Mouse (Mus musculus) megakaryocyte-erythroid progenitor cell, adult 5-6 weeks (primary cell): ENCODE data around the gene Trmt1l. TPM values are rescaled to one million over a fixed set of nuclear protein-coding genes. Genes with fewer than 3 reads are reported as not detected.
"Not testable (repeated sequence)": the region's sequence is repeated elsewhere in the genome, so short reads cannot be mapped to it uniquely, and the experiment has no call there.

Experiments used
- ATAC-seq: replicated peaks from 2 replicates; pipeline ENCODE4 v1.8.0; 2016; ENCODE audit warnings: mild to moderate bottlenecking, inconsistent platforms; ENCODE audit not compliant: severe bottlenecking, poor library complexity, low FRiP score, low TSS enrichment
- total RNA-seq, 2 experiments: library from RNA; stranded (forward) in 1 of 2; stranded (reverse) in 1 of 2; fragments of 200-1000, 215-1000 nt in 1 of 2; fragments of >200 nt in 1 of 2; fragmentation: Nextera tagmentation in 1 of 2; gene quantifications; 2 replicates each; pipeline ENCODE4 v1.2.3; 2014 to 2017

Gene Trmt1l
- total RNA-seq (2014; fragmentation: Nextera tagmentation) (42.4 and 44.1 TPM in 2 replicates), total RNA-seq (2017) (29.1 and 33.0 TPM in 2 replicates)

GRCm38 (mm10) chr1:151428263-151429221, at the start of gene Trmt1l, which contains the start of gene Swt1:
TSS of gene Trmt1l (plus strand) at chr1:151428542.
TSS of gene Swt1 (minus strand) at chr1:151428455.
- ATAC-seq = peak; percentile 96

GRCm38 (mm10) chr1:151390029-151390428, 38.3 kb upstream of the Trmt1l start:
- ATAC-seq = 0 out of 2 replicates have a peak, but pooled peaks have one; percentile 59

DNA sequence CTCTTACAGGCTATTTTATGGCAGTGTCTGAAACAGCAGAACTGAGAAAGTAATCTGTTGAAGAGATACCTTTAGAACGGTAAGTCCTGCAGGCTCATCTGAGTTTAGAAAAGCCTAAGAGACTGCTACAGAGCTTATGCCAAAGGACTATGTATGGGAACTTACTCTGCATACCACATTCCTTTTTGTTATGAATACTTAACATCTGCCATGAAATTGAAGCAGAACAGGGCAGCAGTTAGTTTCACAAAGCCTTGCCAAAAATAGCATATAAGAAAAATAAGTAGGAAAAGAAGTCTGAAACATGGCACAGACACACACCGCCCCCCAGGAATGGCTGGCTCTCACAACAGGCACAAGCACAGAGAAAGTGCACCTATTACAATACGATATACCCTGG, 18.5 kb upstream of the Trmt1l start:
- no peak for ATAC-seq

DNA sequence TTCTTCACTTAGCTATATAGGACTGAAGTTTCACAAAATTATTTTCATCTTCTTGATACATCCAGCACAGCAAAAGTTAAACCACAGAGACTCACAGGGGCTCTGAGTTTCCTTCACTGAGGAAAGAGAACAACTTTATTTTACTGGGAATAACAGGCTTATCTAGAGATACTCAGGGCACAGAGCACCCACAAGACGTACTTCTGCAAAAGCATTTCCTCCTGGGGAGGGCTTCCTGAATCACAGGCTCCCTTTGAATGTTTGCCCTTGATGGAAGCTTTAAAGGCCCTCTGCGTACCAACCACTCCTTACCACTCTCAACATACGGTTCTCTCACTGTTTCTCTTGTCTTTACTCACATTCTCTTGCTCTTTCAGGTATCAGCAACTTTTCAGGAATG, 6.2 kb upstream of the Trmt1l start:
- ATAC-seq = no peak

DNA sequence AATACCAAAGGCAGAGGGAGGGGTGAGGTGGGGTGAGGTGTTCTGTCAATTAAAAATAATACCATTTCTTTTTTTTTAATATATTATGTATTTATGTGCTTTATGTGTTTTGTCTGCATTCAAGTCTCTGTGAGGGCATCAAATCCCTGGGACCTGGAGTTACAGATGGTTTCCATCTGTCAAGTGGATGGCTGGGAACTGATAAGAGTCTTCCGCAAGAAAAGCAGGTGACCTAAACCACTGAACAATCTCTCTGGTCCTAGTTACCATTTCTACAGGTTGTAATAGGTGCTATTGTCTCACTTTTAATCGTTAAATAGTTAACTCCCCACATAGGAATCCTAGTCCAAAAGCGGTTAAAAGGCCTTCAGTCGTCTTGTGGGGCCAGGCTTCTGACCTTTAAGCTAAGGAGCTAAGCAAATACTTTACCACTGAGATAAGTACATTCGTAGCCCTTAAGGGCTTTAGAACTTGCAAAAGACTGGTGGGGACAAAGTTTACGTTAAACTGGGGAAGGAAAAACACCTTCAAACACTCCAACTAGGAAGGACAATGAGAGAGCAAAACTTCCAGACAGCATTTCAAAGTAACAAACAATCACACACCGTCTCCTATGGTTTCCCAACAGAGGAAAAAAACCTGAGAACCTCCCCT, 1.3 kb upstream of the Trmt1l start:
- ATAC-seq = peak; percentile 42

DNA sequence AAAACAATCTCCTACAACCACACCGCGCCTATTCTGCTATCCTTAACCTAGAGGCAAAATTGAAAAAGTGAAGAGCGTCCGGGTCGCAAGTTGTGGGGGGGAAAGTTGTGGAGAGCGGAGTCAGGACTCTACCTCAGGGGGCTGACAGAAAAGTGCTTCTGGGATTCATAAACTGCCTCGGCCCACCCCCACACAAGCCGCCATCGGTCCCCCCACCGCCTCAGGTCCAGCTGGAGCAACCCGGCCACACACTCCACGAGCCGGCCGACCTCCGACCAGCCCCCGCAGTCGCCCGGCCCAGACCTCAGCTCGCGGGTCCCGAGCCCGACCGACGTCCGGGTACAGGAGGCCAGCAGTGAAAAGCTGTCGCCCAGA, 467 bp upstream of the Trmt1l start:
- peak; percentile 15 for ATAC-seq

GRCm38 (mm10) chr1:151429316-151429715, 974 bp downstream of the Trmt1l start:
- no peak for ATAC-seq

- no peak for ATAC-seq
Measured at GRCm38 (mm10) chr1:151435431-151435830, 7.1 kb downstream of the Trmt1l start.

- ATAC-seq = no peak
Measured at GRCm38 (mm10) chr1:151449866-151450265, 21.5 kb downstream of the Trmt1l start.

DNA sequence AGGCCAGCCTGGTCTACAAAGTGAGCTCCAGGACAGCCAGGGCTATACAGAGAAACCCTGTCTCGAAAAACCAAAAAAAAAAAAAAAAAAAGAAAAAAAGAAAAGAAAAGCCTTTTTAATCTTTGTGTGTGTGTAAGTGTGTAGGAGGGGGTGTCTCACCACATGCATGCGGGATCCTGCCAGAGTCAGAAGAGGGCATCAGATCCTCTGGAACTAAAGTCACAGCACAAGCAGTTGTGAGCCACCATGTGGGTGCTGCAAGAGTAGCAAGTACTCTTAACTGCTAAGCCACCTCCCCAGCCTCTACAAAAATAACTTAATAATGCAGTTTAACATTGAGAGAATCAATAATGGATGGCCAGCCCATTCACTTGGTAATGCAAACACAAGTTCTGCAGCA, 22.5 kb downstream of the Trmt1l start:
- peak; percentile 55; the same call in 1 of the 2 replicates for ATAC-seq

DNA sequence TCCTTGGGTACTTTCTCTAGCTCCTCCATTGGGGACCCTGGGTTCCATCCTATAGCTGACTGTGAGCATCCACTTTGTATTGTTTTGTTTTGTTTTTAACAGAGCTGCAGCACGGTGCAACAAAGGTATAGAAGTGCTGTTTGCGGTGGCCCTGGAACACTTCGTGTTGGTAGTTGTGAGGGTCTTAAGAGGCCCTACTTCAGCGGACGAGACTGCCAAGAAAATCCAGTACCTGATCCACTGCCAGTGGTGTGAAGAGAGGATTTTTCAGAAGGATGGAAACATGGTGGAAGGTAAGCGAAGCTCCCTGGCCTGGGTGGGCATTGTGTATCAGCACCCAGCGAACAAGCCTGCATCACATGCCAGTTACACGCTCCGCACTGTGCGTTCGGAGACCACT, 23.6 kb downstream of the Trmt1l start:
- ATAC-seq = no peak

GRCm38 (mm10) chr1:151457087-151457486, 28.7 kb downstream of the Trmt1l start:
- ATAC-seq = no peak

DNA sequence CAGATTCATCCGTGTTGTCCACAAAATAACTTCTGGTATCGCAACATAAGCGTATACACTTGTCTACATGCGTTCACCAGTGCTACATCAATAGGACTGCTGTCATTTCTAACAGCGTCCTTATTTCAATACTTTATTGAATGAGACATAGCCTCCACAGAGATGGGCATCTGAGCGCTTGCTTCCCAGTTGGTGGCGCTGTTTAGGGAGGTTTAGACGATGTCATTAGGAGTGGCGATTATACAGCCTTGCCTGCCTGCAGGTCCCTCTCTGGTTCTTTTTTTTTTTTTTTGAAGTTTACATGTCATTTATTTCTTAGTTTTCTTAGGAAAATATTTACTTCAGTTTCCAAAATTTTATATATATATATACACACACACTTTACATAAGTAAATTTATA, 32.9 kb downstream of the Trmt1l start:
- ATAC-seq = peak; percentile 61; the same call in 1 of the 2 replicates

- ATAC-seq = no peak
Measured at GRCm38 (mm10) chr1:151464914-151465313, 36.6 kb downstream of the Trmt1l start.

DNA sequence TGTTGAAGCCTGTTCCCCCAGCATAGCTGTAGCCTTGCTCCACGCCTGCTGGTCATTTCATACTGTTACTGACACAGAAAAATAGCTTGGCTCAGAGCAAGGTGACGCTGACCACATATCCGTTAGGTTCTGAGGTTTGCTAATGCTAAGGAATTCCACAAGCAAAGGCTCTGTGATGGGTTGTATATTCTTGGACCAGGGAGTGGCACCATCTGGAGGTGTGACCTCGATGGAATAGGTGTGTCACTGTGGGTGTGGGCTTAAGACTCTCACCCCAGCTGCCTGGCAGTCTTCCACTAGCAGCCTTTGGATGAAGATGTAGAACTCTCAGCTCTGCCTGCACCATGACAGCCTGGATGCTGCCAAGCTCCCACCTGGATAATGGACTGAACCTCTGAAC, 38.2 kb downstream of the Trmt1l start:
- ATAC-seq = no peak

DNA sequence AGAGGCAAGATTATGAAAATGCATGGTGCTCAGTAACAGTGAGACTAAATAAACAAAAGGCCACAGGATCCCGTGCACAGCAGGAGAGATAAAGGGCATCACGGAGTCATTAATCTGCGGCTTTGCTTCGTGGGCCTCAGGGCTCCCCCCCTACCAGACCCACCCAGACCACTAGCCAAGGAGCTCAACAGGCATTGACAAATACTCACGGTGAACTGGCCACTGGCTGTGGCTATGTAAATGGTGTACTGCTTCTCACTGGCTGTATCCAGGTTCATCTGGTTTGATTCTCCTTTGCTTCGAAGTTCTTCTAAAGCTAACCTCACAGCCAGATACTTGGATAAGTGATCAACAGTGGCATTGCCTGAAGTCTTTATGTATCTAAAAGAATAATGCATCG, 43.1 kb downstream of the Trmt1l start:
- ATAC-seq = no peak

- not testable (repeated sequence) for ATAC-seq
Measured at GRCm38 (mm10) chr1:151472386-151472785, 44.0 kb downstream of the Trmt1l start.

DNA sequence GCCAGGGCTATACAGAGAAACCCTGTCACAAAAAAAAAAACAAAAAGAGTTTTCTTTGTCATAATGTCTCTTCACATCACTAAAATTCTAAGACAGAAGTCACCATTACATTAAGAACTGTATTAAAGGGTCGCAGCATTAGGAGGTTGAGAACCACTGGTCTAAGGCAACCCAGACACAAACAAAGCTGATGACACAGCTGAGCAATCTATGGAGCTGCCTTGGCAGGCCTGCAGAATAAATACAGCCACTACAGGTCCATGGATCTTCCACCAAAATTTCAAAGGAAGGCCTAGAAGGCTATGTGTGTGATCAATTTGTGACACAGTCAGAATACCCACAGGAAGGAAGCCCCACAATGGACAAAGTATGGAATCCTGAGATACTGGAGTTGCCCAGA, 54.2 kb downstream of the Trmt1l start:
- ATAC-seq = no peak

GRCm38 (mm10) chr1:151483568-151483967, 55.2 kb downstream of the Trmt1l start:
- ATAC-seq = peak; percentile 71

DNA sequence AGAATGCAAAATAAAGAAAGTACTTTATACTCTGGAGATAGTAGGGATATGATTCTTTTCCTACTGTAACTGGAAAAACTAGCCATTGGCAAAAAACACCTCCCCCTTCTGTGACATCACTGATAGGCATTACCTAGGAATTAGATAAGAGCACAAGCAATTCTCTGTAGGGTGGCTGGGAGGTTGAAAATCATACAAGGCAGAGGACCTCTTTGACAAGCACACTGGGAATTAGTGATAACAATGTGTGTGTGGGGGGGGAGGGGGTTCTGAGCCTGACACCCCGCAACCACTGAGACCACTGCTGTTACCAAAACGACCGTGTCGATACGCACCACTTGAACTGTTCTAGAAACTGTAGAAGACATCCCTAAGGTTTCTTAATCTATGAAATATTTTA, 56.4 kb downstream of the Trmt1l start:
- peak; percentile 37; the same call in 1 of the 2 replicates for ATAC-seq
